Comparison of ENCODE assay signal across 15 mouse cellular contexts in genomic region chr8:87093716-87094115, GRCm38 (mm10).
"Had no signal": no experiment of that assay in that cellular context is flagged by ENCODE, and none has a peak within 500 bp of the region (broad histone marks: within the 10 kb centered on the region; RNA-seq: fewer than 3 reads in every experiment).

No protein-coding gene starts in this region.

- H3K27me3 ChIP-seq: kidney, embryonic 15.5 days; limb, embryonic 12.5 days; midbrain, embryonic 13.5 days; stomach, embryonic 15.5 days had no signal

- H3K4me2 ChIP-seq: kidney, embryonic 15.5 days; limb, embryonic 12.5 days; midbrain, embryonic 13.5 days; stomach, embryonic 15.5 days had no signal

- DNase-seq: kidney, adult 2 months; kidney, postnatal 14 days; liver; lung, adult 2 months; lung, postnatal 36 days; right cerebral cortex, postnatal 14 days; thymus, adult 2 months; thymus, postnatal 25 days had no signal

- H3K4me1 ChIP-seq: midbrain, embryonic 13.5 days; stomach, embryonic 15.5 days had no signal

- ATAC-seq: lung, postnatal 0 days; midbrain, embryonic 13.5 days had no signal

- H3K9ac ChIP-seq: kidney, embryonic 15.5 days; limb, embryonic 12.5 days; liver, embryonic 14.5 days; midbrain, embryonic 13.5 days; stomach, embryonic 15.5 days had no signal

- H3K9me3 ChIP-seq: kidney, embryonic 15.5 days; limb, embryonic 12.5 days; midbrain, embryonic 13.5 days; stomach, embryonic 15.5 days had no signal

- H3K36me3 ChIP-seq: kidney, embryonic 15.5 days; limb, embryonic 12.5 days; midbrain, embryonic 13.5 days; stomach, embryonic 15.5 days had no signal

- H3K4me3 ChIP-seq: kidney, embryonic 15.5 days; left cerebral cortex, adult 2 months; limb, embryonic 12.5 days; midbrain, embryonic 13.5 days; stomach, embryonic 15.5 days had no signal

- H3K27ac ChIP-seq: kidney, embryonic 15.5 days; left cerebral cortex, adult 2 months; limb, embryonic 12.5 days; liver, embryonic 14.5 days; midbrain, embryonic 13.5 days; stomach, embryonic 15.5 days had no signal
